Mouse (Mus musculus): ENCODE data around the gene Rad51b. TPM values are rescaled to one million over a fixed set of nuclear protein-coding genes. Genes with fewer than 3 reads are reported as not detected.

Gene Rad51b
- polyA plus RNA-seq, 1 experiment from 2014 or later: 3.9 TPM

- no peak for TF ChIP-seq CTCF (IDR thresholded peaks at IDR 0.05; ENCODE audit: low read depth)
- H3K4me1 ChIP-seq (replicated peaks; ENCODE audit: insufficient read depth, low read length): no peaks in the 10 kb centered on the region
- no peak overlapping the region for H3K4me3 ChIP-seq (replicated peaks; ENCODE audit: low read depth, low read length)
- no peak overlapping the region for H3K4me2 ChIP-seq (ENCODE audit: low read length)
- no peaks in the 10 kb centered on the region for H3K36me3 ChIP-seq (ENCODE audit: insufficient read depth, low read length)
- no peak overlapping the region for H3K27ac ChIP-seq
- DNase-seq (ENCODE audit: low spot score) (no peak), ATAC-seq (replicated peaks; ENCODE audit: low FRiP score, low read depth) (no peak)
- H3K9ac ChIP-seq (ENCODE audit: low read depth, low read length): no peak overlapping the region
- no peaks in the 10 kb centered on the region for H3K9me3 ChIP-seq (replicated peaks; ENCODE audit: low read length)
- H3K27me3 ChIP-seq (ENCODE audit: insufficient read depth, low read length): no peaks in the 10 kb centered on the region
- WGBS: 80% methylated on average over 3 of the region's 3 CpGs
Observed at GRCm38 (mm10) chr12:79527222-79527621, 230.1 kb downstream of the Rad51b start.

DNA sequence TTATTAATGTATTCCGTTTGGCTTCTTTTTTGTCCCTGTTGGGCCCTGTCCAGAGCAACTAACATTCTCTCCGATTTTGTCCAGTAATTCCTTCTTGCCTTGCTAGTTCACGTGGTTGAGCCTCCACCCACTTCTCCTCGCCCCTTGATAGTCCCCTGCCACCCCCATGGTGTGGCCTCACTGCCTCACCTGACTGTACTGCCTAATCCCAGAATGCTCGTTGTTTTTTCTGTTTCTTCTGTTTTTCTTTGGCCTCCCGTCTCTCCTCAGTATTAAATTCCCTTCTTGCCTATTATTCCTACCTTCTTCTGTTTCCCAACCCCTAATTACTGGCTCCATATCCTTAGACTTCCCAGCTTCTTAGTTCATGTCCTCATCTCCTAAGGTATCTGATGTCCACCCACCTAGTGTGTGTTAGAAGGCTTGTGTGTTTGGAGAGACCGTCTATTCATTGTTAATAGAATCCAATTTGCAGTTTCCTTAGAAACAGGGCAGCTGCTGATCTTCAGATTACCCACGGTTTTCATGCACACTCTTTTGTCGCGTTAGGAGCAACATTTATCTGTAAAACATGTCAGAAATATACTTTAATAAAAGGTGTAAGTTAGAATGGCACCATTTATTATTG is 233.3 kb downstream of the Rad51b start:
- H3K4me2 ChIP-seq (ENCODE audit: low read length): no peak overlapping the region
- no peaks in the 10 kb centered on the region for H3K36me3 ChIP-seq (ENCODE audit: insufficient read depth, low read length)
- H3K9me3 ChIP-seq (replicated peaks; ENCODE audit: low read length): no peaks in the 10 kb centered on the region
- DNase-seq (ENCODE audit: low spot score): no peak
- no peaks in the 10 kb centered on the region; the same call in 1 of the 2 replicates for H3K4me1 ChIP-seq (replicated peaks; ENCODE audit: insufficient read depth, low read length)
- no peak overlapping the region for H3K9ac ChIP-seq (ENCODE audit: low read depth, low read length)
- WGBS: 52% methylated on average over 10 of the region's 10 CpGs
- H3K4me3 ChIP-seq (replicated peaks; ENCODE audit: low read depth, low read length): no peak overlapping the region
- TF ChIP-seq CTCF (IDR thresholded peaks at IDR 0.05; ENCODE audit: low read depth): no peak
- H3K27me3 ChIP-seq (ENCODE audit: insufficient read depth, low read length): no peaks in the 10 kb centered on the region
- no peak for ATAC-seq (replicated peaks; ENCODE audit: low FRiP score, low read depth)
- no peak overlapping the region for H3K27ac ChIP-seq

DNA sequence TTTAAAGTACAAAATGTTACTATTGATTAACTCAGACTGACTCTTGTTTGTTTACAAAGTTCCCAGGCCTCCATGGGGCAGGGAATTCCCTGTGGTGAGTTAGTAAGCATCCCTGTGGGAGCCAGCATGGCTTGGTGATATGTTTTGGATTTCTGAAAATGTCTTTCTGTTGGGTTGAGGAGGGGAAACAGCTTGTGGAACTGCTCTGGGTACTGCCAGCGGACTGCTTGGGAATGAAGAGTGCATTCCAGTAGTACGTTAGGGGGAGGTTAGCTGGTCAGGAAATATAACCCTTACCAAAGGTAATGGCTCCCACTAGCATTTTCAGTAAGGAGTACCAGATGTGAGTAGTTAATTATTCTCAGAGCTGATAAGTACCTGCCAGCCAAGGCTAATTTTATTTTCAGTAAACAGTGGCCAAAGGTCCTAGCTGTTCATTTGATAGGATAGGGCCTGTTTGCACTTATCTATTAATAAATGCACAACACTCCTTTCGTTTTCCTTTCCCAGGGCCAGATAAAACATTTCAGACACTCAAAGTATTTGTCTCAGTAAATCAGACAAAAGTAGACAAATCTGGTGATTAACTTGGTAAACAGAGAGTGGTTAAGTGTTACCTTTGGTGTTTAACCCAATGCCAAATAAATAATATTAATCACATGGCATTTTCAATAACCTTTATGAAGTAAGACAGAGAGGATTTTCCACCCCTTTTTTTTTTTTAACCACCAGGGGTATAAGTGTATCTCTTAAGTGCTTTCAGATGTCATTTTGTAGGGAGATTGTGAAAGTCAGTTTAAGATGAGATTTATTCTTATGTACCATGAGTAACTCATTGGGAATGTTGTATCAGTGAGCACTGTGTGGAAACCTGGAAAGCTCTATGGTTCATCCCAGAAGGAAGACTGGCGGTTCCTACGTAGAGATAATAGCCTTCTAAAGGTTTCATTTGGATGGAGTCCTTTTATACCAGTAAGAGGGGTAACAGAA is 235.0 kb downstream of the Rad51b start:
- Histone ChIP-seq H3K4me1 (replicated peaks; ENCODE audit: insufficient read depth, low read length) (no peaks in the 10 kb centered on the region; the same call in 1 of the 2 replicates), H3K27me3 (ENCODE audit: insufficient read depth, low read length) (no peaks in the 10 kb centered on the region), H3K36me3 (ENCODE audit: insufficient read depth, low read length) (no peaks in the 10 kb centered on the region), H3K4me3 (replicated peaks; ENCODE audit: low read depth, low read length) (no peak overlapping the region), H3K9ac (ENCODE audit: low read depth, low read length) (no peak overlapping the region), H3K27ac (peak overlapping the region; percentile 71), H3K9me3 (replicated peaks; ENCODE audit: low read length) (no peaks in the 10 kb centered on the region), H3K4me2 (ENCODE audit: low read length) (no peak overlapping the region)
- 39% methylated on average over 5 of the region's 5 CpGs for WGBS
- ATAC-seq (replicated peaks; ENCODE audit: low FRiP score, low read depth) (no peak), DNase-seq (ENCODE audit: low spot score) (peak; percentile 61)
- no peak for TF ChIP-seq CTCF (IDR thresholded peaks at IDR 0.05; ENCODE audit: low read depth)

DNA sequence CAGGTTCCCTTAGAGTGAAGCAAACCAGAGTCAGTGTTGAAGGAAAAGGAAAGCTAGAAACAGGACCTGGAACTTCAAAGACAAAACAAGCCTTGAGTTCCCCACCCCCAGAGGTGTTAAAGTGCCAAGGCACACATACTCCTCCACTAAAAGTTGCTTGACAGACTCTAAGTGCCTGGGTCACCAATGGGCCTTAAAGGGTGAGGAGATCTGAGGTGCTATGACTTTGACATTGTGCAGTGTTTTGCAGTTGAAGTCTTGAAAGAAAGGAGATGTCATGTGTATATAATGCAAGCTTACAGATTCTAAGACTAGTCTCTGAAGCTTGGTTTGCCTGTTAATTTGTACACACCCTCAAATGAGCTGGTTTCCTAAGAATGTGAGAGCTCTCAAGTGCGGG is 237.7 kb downstream of the Rad51b start:
- Histone ChIP-seq H3K27me3 (ENCODE audit: insufficient read depth, low read length) (no peaks in the 10 kb centered on the region), H3K27ac (peak overlapping the region; percentile 57), H3K4me3 (replicated peaks; ENCODE audit: low read depth, low read length) (no peak overlapping the region), H3K9ac (ENCODE audit: low read depth, low read length) (no peak overlapping the region), H3K36me3 (ENCODE audit: insufficient read depth, low read length) (no peaks in the 10 kb centered on the region), H3K9me3 (replicated peaks; ENCODE audit: low read length) (no peaks in the 10 kb centered on the region), H3K4me2 (ENCODE audit: low read length) (no peak overlapping the region), H3K4me1 (replicated peaks; ENCODE audit: insufficient read depth, low read length) (no peaks in the 10 kb centered on the region; the same call in 1 of the 2 replicates)
- 48% methylated on average over 1 of the region's 1 CpGs for WGBS
- TF ChIP-seq CTCF (IDR thresholded peaks at IDR 0.05; ENCODE audit: low read depth): no peak
- ATAC-seq (replicated peaks; ENCODE audit: low FRiP score, low read depth): no peak
- no peak for DNase-seq (ENCODE audit: low spot score)

GRCm38 (mm10) chr12:79535532-79536437 is 238.7 kb downstream of the Rad51b start:
- H3K4me3 ChIP-seq (replicated peaks; ENCODE audit: low read depth, low read length): no peak overlapping the region
- no peak overlapping the region for H3K9ac ChIP-seq (ENCODE audit: low read depth, low read length)
- H3K27ac ChIP-seq: peak overlapping the region; percentile 57
- TF ChIP-seq CTCF (IDR thresholded peaks at IDR 0.05; ENCODE audit: low read depth): no peak
- H3K27me3 ChIP-seq (ENCODE audit: insufficient read depth, low read length): no peaks in the 10 kb centered on the region
- no peaks in the 10 kb centered on the region for H3K9me3 ChIP-seq (replicated peaks; ENCODE audit: low read length)
- 34% methylated on average over 9 of the region's 9 CpGs for WGBS
- no peaks in the 10 kb centered on the region; the same call in 1 of the 2 replicates for H3K4me1 ChIP-seq (replicated peaks; ENCODE audit: insufficient read depth, low read length)
- H3K36me3 ChIP-seq (ENCODE audit: insufficient read depth, low read length): no peaks in the 10 kb centered on the region
- H3K4me2 ChIP-seq (ENCODE audit: low read length): no peak overlapping the region
- no peak for ATAC-seq (replicated peaks; ENCODE audit: low FRiP score, low read depth)
- DNase-seq (ENCODE audit: low spot score): no peak

DNA sequence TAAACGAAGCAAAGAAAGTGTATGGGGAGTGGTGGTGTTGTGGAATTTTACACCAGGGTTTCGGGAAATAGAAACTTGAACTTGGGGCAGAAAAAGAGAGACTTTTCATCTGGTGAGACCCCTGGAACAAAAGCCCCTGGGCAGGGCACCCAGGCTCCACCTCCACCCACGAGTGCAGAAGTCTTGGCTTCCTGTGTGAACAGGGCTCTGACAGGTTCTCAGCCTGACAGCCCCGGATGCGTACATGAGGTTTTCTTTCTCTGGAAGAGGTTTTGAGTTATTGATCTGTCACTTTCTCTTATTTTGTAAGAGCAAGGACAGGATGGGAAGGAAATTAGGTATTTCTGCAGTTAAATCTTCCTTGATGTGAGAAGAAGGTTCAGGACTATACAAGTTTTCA is 243.1 kb downstream of the Rad51b start:
- TF ChIP-seq CTCF (IDR thresholded peaks at IDR 0.05; ENCODE audit: low read depth): no peak
- DNase-seq (ENCODE audit: low spot score): no peak
- no peak for ATAC-seq (replicated peaks; ENCODE audit: low FRiP score, low read depth)
- Histone ChIP-seq H3K36me3 (ENCODE audit: insufficient read depth, low read length) (no peaks in the 10 kb centered on the region), H3K4me3 (replicated peaks; ENCODE audit: low read depth, low read length) (no peak overlapping the region), H3K4me1 (replicated peaks; ENCODE audit: insufficient read depth, low read length) (no peaks in the 10 kb centered on the region; the same call in 1 of the 2 replicates), H3K27ac (no peak overlapping the region), H3K9me3 (replicated peaks; ENCODE audit: low read length) (no peaks in the 10 kb centered on the region), H3K4me2 (ENCODE audit: low read length) (no peak overlapping the region), H3K27me3 (ENCODE audit: insufficient read depth, low read length) (no peaks in the 10 kb centered on the region), H3K9ac (ENCODE audit: low read depth, low read length) (no peak overlapping the region)
- WGBS: 47% methylated on average over 5 of the region's 5 CpGs

Measured in kidney, postnatal 0 days (tissue).